Mouse (Mus musculus): Measurements from ENCODE around the gene Hras. TPM values are rescaled to one million over a fixed set of nuclear protein-coding genes. Genes with fewer than 3 reads are reported as not detected.

Gene Hras
- total and polyA plus RNA-seq, 3 experiments, result 29.3 to 38.9 (median 32.7) TPM

GRCm38 (mm10) chr7:141147044-141147443 lies 46.8 kb downstream of the Hras start:
- Histone ChIP-seq H3K4me3 (ENCODE audit: low read depth, low read length) (no peak overlapping the region), H3K9me3 (replicated peaks) (no peaks in the 10 kb centered on the region), H3K27me3 (ENCODE audit: insufficient read depth, low read length) (no peaks in the 10 kb centered on the region), H3K36me3 (replicated peaks) (peaks cover 92% of the 10 kb centered on the region), H3K4me1 (ENCODE audit: insufficient read depth, low read depth, low read length) (peaks cover 8% of the 10 kb centered on the region)
- no peak for DNase-seq (ENCODE audit: low spot score)
- TF ChIP-seq GATA2 (IDR thresholded peaks at IDR 0.05; ENCODE audit: borderline replicate concordance, low read depth, low read length), result no peak
- no peak for TF ChIP-seq CTCF (IDR thresholded peaks at IDR 0.05; ENCODE audit: low read depth, low read length)
- TF ChIP-seq TAL1 (conservative IDR thresholded peaks at IDR 0.05; ENCODE audit: low read depth, low read length), result no peak
- TF ChIP-seq GATA1 (IDR thresholded peaks at IDR 0.05; ENCODE audit: borderline replicate concordance, low read length), result no peak
- no peak for TF ChIP-seq POLR2AphosphoS5 (IDR thresholded peaks at IDR 0.05; ENCODE audit: insufficient replicate concordance, low read depth, low read length)
- ATAC-seq (ENCODE audit: extremely low read depth, insufficient number of reproducible peaks, low FRiP score, poor library complexity, severe bottlenecking), result no peak

DNA sequence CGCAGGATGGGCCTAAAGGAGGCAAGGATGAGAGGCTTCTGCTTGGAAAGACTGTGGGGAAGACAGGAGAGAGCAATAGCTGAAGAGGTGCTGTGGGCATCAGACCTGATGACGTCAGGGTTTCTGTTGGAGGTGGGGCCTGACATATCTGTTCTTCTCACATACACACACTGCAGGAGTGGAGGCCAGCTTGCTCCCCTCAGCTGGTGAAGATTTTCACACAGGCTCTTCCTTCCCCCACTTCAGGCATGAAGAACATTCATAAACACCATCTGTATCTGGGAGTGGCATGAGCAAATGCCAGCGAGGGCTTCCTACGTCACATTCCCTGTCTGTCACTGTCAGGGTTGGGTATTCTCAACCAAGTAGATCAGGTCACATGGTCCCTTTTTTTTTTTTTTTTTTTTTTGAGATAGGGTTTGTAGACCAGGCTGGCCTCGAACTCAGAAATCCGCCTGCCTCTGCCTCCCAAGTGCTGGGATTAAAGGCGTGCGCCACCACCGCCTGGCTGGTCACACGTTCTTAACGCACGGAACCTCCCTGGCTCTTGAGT lies 47.7 kb downstream of the Hras start:
- no peak for TF ChIP-seq TAL1 (conservative IDR thresholded peaks at IDR 0.05; ENCODE audit: low read depth, low read length)
- TF ChIP-seq GATA1 (IDR thresholded peaks at IDR 0.05; ENCODE audit: borderline replicate concordance, low read length), result no peak
- no peak for TF ChIP-seq CTCF (IDR thresholded peaks at IDR 0.05; ENCODE audit: low read depth, low read length)
- TF ChIP-seq POLR2AphosphoS5 (IDR thresholded peaks at IDR 0.05; ENCODE audit: insufficient replicate concordance, low read depth, low read length), result no peak
- TF ChIP-seq GATA2 (IDR thresholded peaks at IDR 0.05; ENCODE audit: borderline replicate concordance, low read depth, low read length), result no peak
- H3K27me3 ChIP-seq (ENCODE audit: insufficient read depth, low read length), result no peaks in the 10 kb centered on the region
- no peak overlapping the region for H3K4me3 ChIP-seq (ENCODE audit: low read depth, low read length)
- H3K9me3 ChIP-seq (replicated peaks), result no peaks in the 10 kb centered on the region
- peaks cover 89% of the 10 kb centered on the region for H3K36me3 ChIP-seq (replicated peaks)
- H3K4me1 ChIP-seq (ENCODE audit: insufficient read depth, low read depth, low read length), result peaks cover 11% of the 10 kb centered on the region
- no peak for DNase-seq (ENCODE audit: low spot score)
- ATAC-seq (ENCODE audit: extremely low read depth, insufficient number of reproducible peaks, low FRiP score, poor library complexity, severe bottlenecking), result no peak

- ATAC-seq (ENCODE audit: extremely low read depth, insufficient number of reproducible peaks, low FRiP score, poor library complexity, severe bottlenecking), result no peak
- peaks cover 86% of the 10 kb centered on the region for H3K36me3 ChIP-seq (replicated peaks)
Measured at GRCm38 (mm10) chr7:141145403-141145802, 48.4 kb downstream of the Hras start.

DNA sequence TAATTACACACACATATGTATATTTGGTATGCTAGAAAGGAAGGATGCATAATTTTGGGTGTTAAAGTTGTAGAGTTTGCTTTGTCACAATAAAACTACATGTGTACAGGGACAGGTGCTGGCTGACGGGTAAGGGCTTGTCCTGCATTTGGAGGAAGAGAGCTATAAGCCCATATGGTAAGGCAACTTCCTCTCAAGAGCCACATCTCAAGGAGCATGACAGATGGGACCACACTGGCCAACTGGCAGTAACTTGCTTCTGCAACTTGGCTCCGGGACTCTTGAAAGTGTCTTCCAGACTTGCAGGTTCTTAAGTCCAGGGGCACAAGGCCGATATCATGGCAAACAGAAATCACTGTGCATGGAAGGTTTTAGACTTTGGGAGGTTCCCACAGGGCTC lies 49.2 kb downstream of the Hras start:
- Histone ChIP-seq H3K9me3 (replicated peaks) (no peaks in the 10 kb centered on the region), H3K4me1 (ENCODE audit: insufficient read depth, low read depth, low read length) (peaks cover 13% of the 10 kb centered on the region), H3K27me3 (ENCODE audit: insufficient read depth, low read length) (no peaks in the 10 kb centered on the region), H3K4me3 (ENCODE audit: low read depth, low read length) (no peak overlapping the region), H3K36me3 (replicated peaks) (peaks cover 89% of the 10 kb centered on the region)
- DNase-seq (ENCODE audit: low spot score) (no peak), ATAC-seq (ENCODE audit: extremely low read depth, insufficient number of reproducible peaks, low FRiP score, poor library complexity, severe bottlenecking) (no peak)
- TF ChIP-seq GATA2 (IDR thresholded peaks at IDR 0.05; ENCODE audit: borderline replicate concordance, low read depth, low read length) (no peak), POLR2AphosphoS5 (IDR thresholded peaks at IDR 0.05; ENCODE audit: insufficient replicate concordance, low read depth, low read length) (no peak), CTCF (IDR thresholded peaks at IDR 0.05; ENCODE audit: low read depth, low read length) (no peak), TAL1 (conservative IDR thresholded peaks at IDR 0.05; ENCODE audit: low read depth, low read length) (no peak), GATA1 (IDR thresholded peaks at IDR 0.05; ENCODE audit: borderline replicate concordance, low read length) (no peak)

More at GRCm38 (mm10) chr7:141145403-141145802, 48.4 kb downstream of the Hras start:
- Histone ChIP-seq H3K9me3 (replicated peaks) (no peaks in the 10 kb centered on the region), H3K4me1 (ENCODE audit: insufficient read depth, low read depth, low read length) (peaks cover 13% of the 10 kb centered on the region), H3K27me3 (ENCODE audit: insufficient read depth, low read length) (no peaks in the 10 kb centered on the region), H3K4me3 (ENCODE audit: low read depth, low read length) (no peak overlapping the region)
- no peak for DNase-seq (ENCODE audit: low spot score)
- TF ChIP-seq TAL1 (conservative IDR thresholded peaks at IDR 0.05; ENCODE audit: low read depth, low read length) (no peak), POLR2AphosphoS5 (IDR thresholded peaks at IDR 0.05; ENCODE audit: insufficient replicate concordance, low read depth, low read length) (no peak), CTCF (IDR thresholded peaks at IDR 0.05; ENCODE audit: low read depth, low read length) (no peak), GATA1 (IDR thresholded peaks at IDR 0.05; ENCODE audit: borderline replicate concordance, low read length) (no peak), GATA2 (IDR thresholded peaks at IDR 0.05; ENCODE audit: borderline replicate concordance, low read depth, low read length) (no peak)

GRCm38 (mm10) chr7:141143861-141144260 lies 49.9 kb downstream of the Hras start:
- Histone ChIP-seq H3K27me3 (ENCODE audit: insufficient read depth, low read length) (no peaks in the 10 kb centered on the region), H3K4me1 (ENCODE audit: insufficient read depth, low read depth, low read length) (peaks cover 13% of the 10 kb centered on the region), H3K36me3 (replicated peaks) (peaks cover 91% of the 10 kb centered on the region), H3K9me3 (replicated peaks) (no peaks in the 10 kb centered on the region), H3K4me3 (ENCODE audit: low read depth, low read length) (no peak overlapping the region)
- DNase-seq (ENCODE audit: low spot score) (no peak), ATAC-seq (ENCODE audit: extremely low read depth, insufficient number of reproducible peaks, low FRiP score, poor library complexity, severe bottlenecking) (no peak)
- no peak for TF ChIP-seq CTCF (IDR thresholded peaks at IDR 0.05; ENCODE audit: low read depth, low read length)

DNA sequence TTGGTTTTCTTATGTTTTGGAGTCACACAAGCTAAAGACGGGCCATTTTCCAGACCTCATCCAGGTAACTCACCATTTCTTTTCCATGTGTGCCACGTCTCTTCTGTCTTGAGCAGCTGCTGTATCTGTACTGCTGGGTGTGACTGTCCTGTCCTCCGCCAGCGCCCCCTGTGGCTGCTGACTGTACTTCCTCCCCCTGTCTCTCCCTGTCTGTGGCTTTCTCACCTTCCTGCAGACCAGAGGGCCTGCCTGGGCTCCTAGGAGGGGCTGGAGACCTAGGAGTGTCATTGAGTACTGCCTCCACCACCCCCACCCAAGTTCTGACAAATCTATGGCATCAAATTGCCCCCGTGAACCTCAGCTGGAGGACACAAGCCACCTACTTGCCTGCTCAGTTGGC lies 50.7 kb downstream of the Hras start:
- Histone ChIP-seq H3K4me1 (ENCODE audit: insufficient read depth, low read depth, low read length) (peaks cover 13% of the 10 kb centered on the region), H3K9me3 (replicated peaks) (no peaks in the 10 kb centered on the region), H3K27me3 (ENCODE audit: insufficient read depth, low read length) (no peaks in the 10 kb centered on the region), H3K4me3 (ENCODE audit: low read depth, low read length) (no peak overlapping the region), H3K36me3 (replicated peaks) (peaks cover 91% of the 10 kb centered on the region)
- no peak for TF ChIP-seq TAL1 (conservative IDR thresholded peaks at IDR 0.05; ENCODE audit: low read depth, low read length)
- no peak for TF ChIP-seq POLR2AphosphoS5 (IDR thresholded peaks at IDR 0.05; ENCODE audit: insufficient replicate concordance, low read depth, low read length)
- no peak for TF ChIP-seq GATA2 (IDR thresholded peaks at IDR 0.05; ENCODE audit: borderline replicate concordance, low read depth, low read length)
- peak; percentile 49; the same call in 1 of the 2 replicates for TF ChIP-seq CTCF (IDR thresholded peaks at IDR 0.05; ENCODE audit: low read depth, low read length)
- TF ChIP-seq GATA1 (IDR thresholded peaks at IDR 0.05; ENCODE audit: borderline replicate concordance, low read length), result no peak
- peak; percentile 34 for DNase-seq (ENCODE audit: low spot score)
- peak; percentile 57 for ATAC-seq (ENCODE audit: extremely low read depth, insufficient number of reproducible peaks, low FRiP score, poor library complexity, severe bottlenecking)
